Mouse (Mus musculus) liver, embryonic 13.5 days (tissue): ENCODE data around the gene Foxn3. TPM values are rescaled to one million over a fixed set of nuclear protein-coding genes. Genes with fewer than 3 reads are reported as not detected.

Source experiments
- ATAC-seq: fragments of 200-750 bp; cut with Nextera tagmentation; 2 replicates; pipeline ENCODE4 v1.8.0; 2017; ENCODE audit warnings: low read depth, mild to moderate bottlenecking, moderate number of reproducible peaks, moderate library complexity
- DNase-seq: peaks from one replicate; pipeline ENCODE4 v3.0.0; 2022
- H3K27ac ChIP-seq: fragments of 300-500 bp; sonication (generic); 2 replicates; pipeline ENCODE4 v1.5.1; 2015; ENCODE audit warnings: moderate library complexity, mild to moderate bottlenecking, inconsistent platforms
- H3K27me3 ChIP-seq: fragments of 300-500 bp; sonication (generic); 2 replicates; pipeline ENCODE4 v1.6.1; 2015; ENCODE audit warnings: mild to moderate bottlenecking, inconsistent platforms
- H3K36me3 ChIP-seq: fragments of 300-500 bp; sonication (generic); 2 replicates; pipeline ENCODE4 v1.6.1; 2015; ENCODE audit warnings: mild to moderate bottlenecking, inconsistent platforms
- H3K4me1 ChIP-seq: fragments of 300-500 bp; sonication (generic); replicated peaks from 2 replicates; pipeline ENCODE4 v1.6.1; 2015; ENCODE audit warnings: inconsistent platforms
- H3K4me2 ChIP-seq: fragments of 300-500 bp; sonication (generic); 2 replicates; pipeline ENCODE4 v1.6.1; 2015; ENCODE audit warnings: inconsistent platforms, mild to moderate bottlenecking, moderate library complexity
- H3K4me3 ChIP-seq: fragments of 300-500 bp; sonication (generic); replicated peaks from 2 replicates; pipeline ENCODE4 v1.5.1; 2015; ENCODE audit warnings: mild to moderate bottlenecking, inconsistent platforms
- H3K9ac ChIP-seq: fragments of 300-500 bp; sonication (generic); 2 replicates; pipeline ENCODE4 v1.6.1; 2015; ENCODE audit warnings: mild to moderate bottlenecking, inconsistent platforms
- H3K9me3 ChIP-seq: fragments of 300-500 bp; sonication (generic); replicated peaks from 2 replicates; pipeline ENCODE4 v1.6.1; 2016; ENCODE audit warnings: inconsistent platforms
- WGBS: fragments of 180-500 bp; shearing (Covaris S2); methylation state at CpG from one replicate; pipeline ENCODE4 v1.1.7; 2015; ENCODE audit not compliant: insufficient replicate concordance; 5-methylcytosine and 5-hydroxymethylcytosine counted together
- polyA plus RNA-seq: library from polyadenylated mRNA; unstranded; fragments of >200 nt; fragmentation: Nextera tagmentation; extraction: Ambion mirVana; gene quantifications from 2 replicates; pipeline ENCODE4 v1.2.1, GENCODE M21; 2015

Foxn3 gene
- polyA plus RNA-seq, 1 experiment from 2014 or later, result 18.1 TPM

DNA sequence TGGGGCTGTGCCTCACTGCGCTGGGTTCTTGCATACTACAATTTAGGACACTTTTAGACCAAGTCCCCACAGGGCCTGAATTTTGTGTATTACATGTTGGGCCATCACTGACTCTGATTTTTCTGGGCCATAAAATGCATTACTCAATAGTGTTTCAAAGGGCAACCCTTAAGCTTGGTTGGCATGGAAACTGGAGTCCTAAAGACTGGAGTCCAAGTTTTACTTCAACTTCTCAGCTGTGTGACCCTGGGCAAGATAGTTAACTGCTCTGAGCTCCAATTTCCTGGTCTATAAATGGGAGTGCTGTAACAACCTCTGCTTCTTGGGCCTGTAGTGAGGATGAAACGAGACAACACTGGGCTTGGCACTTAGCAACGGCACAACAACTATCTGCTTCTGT lies 215.9 kb downstream of the Foxn3 start:
- ATAC-seq (no peak), DNase-seq (no peak)
- H3K9me3 ChIP-seq, result no peaks in the 10 kb centered on the region
- WGBS, result 71% methylated on average over 3 of the region's 3 CpGs
- H3K4me1 ChIP-seq, result peaks cover 66% of the 10 kb centered on the region
- no peak overlapping the region for H3K27ac ChIP-seq
- H3K4me3 ChIP-seq, result no peak overlapping the region
- H3K36me3 ChIP-seq, result no peaks in the 10 kb centered on the region
- H3K27me3 ChIP-seq, result no peaks in the 10 kb centered on the region
- H3K9ac ChIP-seq, result no peak overlapping the region
- no peak overlapping the region for H3K4me2 ChIP-seq

- H3K9me3 ChIP-seq, result no peaks in the 10 kb centered on the region
- H3K4me2 ChIP-seq, result no peak overlapping the region
- 65% methylated on average over 3 of the region's 3 CpGs for WGBS
- H3K27ac ChIP-seq, result no peak overlapping the region
- peaks cover 61% of the 10 kb centered on the region for H3K4me1 ChIP-seq
- no peaks in the 10 kb centered on the region for H3K27me3 ChIP-seq
- no peak for DNase-seq
- ATAC-seq, result no peak
- H3K9ac ChIP-seq, result no peak overlapping the region
- no peaks in the 10 kb centered on the region for H3K36me3 ChIP-seq
- H3K4me3 ChIP-seq, result no peak overlapping the region
These were observed 216.4 kb downstream of the Foxn3 start for GRCm38 (mm10) chr12:99346982-99347381.

GRCm38 (mm10) chr12:99345323-99345722 lies 218.1 kb downstream of the Foxn3 start:
- Histone ChIP-seq H3K4me3 (no peak overlapping the region), H3K4me1 (peaks cover 54% of the 10 kb centered on the region), H3K27me3 (no peaks in the 10 kb centered on the region), H3K4me2 (no peak overlapping the region), H3K9ac (no peak overlapping the region), H3K27ac (no peak overlapping the region), H3K36me3 (peaks cover 6% of the 10 kb centered on the region), H3K9me3 (no peaks in the 10 kb centered on the region)
- ATAC-seq, result no peak
- 74% methylated on average over 4 of the region's 4 CpGs for WGBS
- no peak for DNase-seq

- H3K9me3 ChIP-seq, result no peaks in the 10 kb centered on the region
- DNase-seq (no peak), ATAC-seq (no peak)
- WGBS, result 77% methylated on average over 2 of the region's 2 CpGs
- H3K27me3 ChIP-seq, result no peaks in the 10 kb centered on the region
- no peak overlapping the region for H3K4me3 ChIP-seq
- H3K4me1 ChIP-seq, result peaks cover 35% of the 10 kb centered on the region
- H3K4me2 ChIP-seq, result no peak overlapping the region
- H3K36me3 ChIP-seq, result peaks cover 10% of the 10 kb centered on the region
- no peak overlapping the region for H3K9ac ChIP-seq
- H3K27ac ChIP-seq, result no peak overlapping the region
These were observed 220.0 kb downstream of the Foxn3 start for GRCm38 (mm10) chr12:99343378-99343777.

- Histone ChIP-seq H3K4me1 (peaks cover 28% of the 10 kb centered on the region), H3K27me3 (no peaks in the 10 kb centered on the region), H3K4me3 (no peak overlapping the region), H3K27ac (no peak overlapping the region), H3K4me2 (no peak overlapping the region), H3K36me3 (peaks cover 10% of the 10 kb centered on the region), H3K9me3 (no peaks in the 10 kb centered on the region), H3K9ac (no peak overlapping the region)
- 47% methylated on average over 3 of the region's 3 CpGs for WGBS
- ATAC-seq (no peak), DNase-seq (no peak)
These were observed 221.2 kb downstream of the Foxn3 start for GRCm38 (mm10) chr12:99342160-99342559.

DNA sequence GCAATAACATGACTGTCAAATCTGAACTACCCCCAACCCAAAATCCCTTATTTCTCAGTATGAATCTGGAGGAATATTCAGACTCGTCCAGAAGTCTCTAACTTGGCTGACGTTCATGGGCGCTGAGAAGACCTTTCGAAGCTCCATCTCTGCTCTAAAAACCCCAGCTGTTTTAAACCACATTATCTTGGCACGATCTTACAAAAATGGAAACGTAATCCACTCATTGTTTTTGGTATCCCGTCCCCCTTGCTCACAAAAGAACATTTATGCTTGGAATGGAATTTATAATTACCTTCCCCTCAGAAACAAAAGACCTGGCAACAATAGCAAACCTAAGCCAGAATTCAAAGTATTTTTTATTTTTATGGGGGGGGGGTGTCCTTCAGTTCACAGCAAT lies 221.6 kb downstream of the Foxn3 start:
- Histone ChIP-seq H3K4me2 (no peak overlapping the region), H3K9ac (no peak overlapping the region), H3K36me3 (peaks cover 10% of the 10 kb centered on the region), H3K27ac (no peak overlapping the region), H3K27me3 (no peaks in the 10 kb centered on the region), H3K4me1 (peaks cover 28% of the 10 kb centered on the region), H3K9me3 (no peaks in the 10 kb centered on the region), H3K4me3 (no peak overlapping the region)
- no peak for DNase-seq
- WGBS, result 60% methylated on average over 7 of the region's 7 CpGs
- ATAC-seq, result no peak

- Histone ChIP-seq H3K36me3 (peaks cover 10% of the 10 kb centered on the region), H3K4me3 (no peak overlapping the region), H3K27me3 (no peaks in the 10 kb centered on the region), H3K9me3 (no peaks in the 10 kb centered on the region), H3K9ac (no peak overlapping the region), H3K4me2 (no peak overlapping the region), H3K27ac (no peak overlapping the region), H3K4me1 (peaks cover 21% of the 10 kb centered on the region)
- DNase-seq (no peak), ATAC-seq (no peak)
- 80% methylated on average over 13 of the region's 13 CpGs for WGBS
These were observed 222.8 kb downstream of the Foxn3 start for GRCm38 (mm10) chr12:99340418-99341182.

GRCm38 (mm10) chr12:99339640-99340325 lies 223.6 kb downstream of the Foxn3 start:
- WGBS, result 81% methylated on average over 11 of the region's 11 CpGs

GRCm38 (mm10) chr12:99338754-99339153 lies 224.6 kb downstream of the Foxn3 start:
- ATAC-seq (no peak), DNase-seq (no peak)
- Histone ChIP-seq H3K4me2 (no peak overlapping the region), H3K27me3 (no peaks in the 10 kb centered on the region), H3K9ac (no peak overlapping the region), H3K4me3 (no peak overlapping the region), H3K9me3 (no peaks in the 10 kb centered on the region), H3K36me3 (peaks cover 10% of the 10 kb centered on the region), H3K27ac (no peak overlapping the region), H3K4me1 (peaks cover 24% of the 10 kb centered on the region)
- WGBS, result 80% methylated on average over 2 of the region's 2 CpGs

More at GRCm38 (mm10) chr12:99339640-99340325, 223.6 kb downstream of the Foxn3 start:
- DNase-seq (no peak), ATAC-seq (no peak)
- H3K9me3 ChIP-seq, result no peaks in the 10 kb centered on the region
- H3K4me3 ChIP-seq, result no peak overlapping the region
- H3K27me3 ChIP-seq, result no peaks in the 10 kb centered on the region
- no peak overlapping the region for H3K4me2 ChIP-seq
- H3K4me1 ChIP-seq, result peaks cover 20% of the 10 kb centered on the region
- no peak overlapping the region for H3K27ac ChIP-seq
- H3K9ac ChIP-seq, result no peak overlapping the region
- H3K36me3 ChIP-seq, result peaks cover 10% of the 10 kb centered on the region

DNA sequence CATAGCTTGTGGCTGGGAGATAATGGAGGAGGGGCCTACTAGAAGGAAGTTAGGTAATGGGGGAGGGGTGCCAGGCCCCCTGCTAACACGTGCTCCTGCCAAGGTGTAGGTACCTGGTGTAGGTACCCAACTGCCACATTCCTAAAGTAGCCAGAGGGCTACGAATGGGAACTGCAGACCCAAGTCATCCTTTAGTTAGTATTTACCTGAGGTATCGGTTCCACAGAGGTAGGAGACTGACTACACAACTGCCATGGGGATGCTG lies 226.3 kb downstream of the Foxn3 start:
- Histone ChIP-seq H3K9me3 (no peaks in the 10 kb centered on the region), H3K4me1 (peaks cover 41% of the 10 kb centered on the region), H3K27ac (no peak overlapping the region), H3K9ac (no peak overlapping the region), H3K4me3 (no peak overlapping the region), H3K4me2 (no peak overlapping the region), H3K36me3 (peaks cover 10% of the 10 kb centered on the region), H3K27me3 (no peaks in the 10 kb centered on the region)
- WGBS, result 72% methylated on average over 3 of the region's 3 CpGs
- DNase-seq (no peak), ATAC-seq (no peak)

- Histone ChIP-seq H3K9me3 (no peaks in the 10 kb centered on the region), H3K36me3 (peaks cover 10% of the 10 kb centered on the region), H3K27me3 (no peaks in the 10 kb centered on the region), H3K4me3 (no peak overlapping the region), H3K4me2 (no peak overlapping the region), H3K4me1 (peaks cover 46% of the 10 kb centered on the region), H3K27ac (no peak overlapping the region), H3K9ac (no peak overlapping the region)
- WGBS, result 51% methylated on average over 12 of the region's 12 CpGs
- DNase-seq (no peak), ATAC-seq (no peak)
These were observed 226.8 kb downstream of the Foxn3 start for GRCm38 (mm10) chr12:99336349-99337170.
